Mouse (Mus musculus) layer of hippocampus, postnatal 36 days (tissue): Measurements from ENCODE around the gene Dapk1. TPM values are rescaled to one million over a fixed set of nuclear protein-coding genes. Genes with fewer than 3 reads are reported as not detected.

Experiments used
- total RNA-seq, 2 experiments: library from RNA; stranded (reverse); gene quantifications; 2 replicates each; pipeline ENCODE4 v1.2.3; 2021

Gene Dapk1
- total RNA-seq, 2 experiments from 2014 or later = 130 to 158 TPM

Other genes with a start within 250 kb of the Dapk1 start
- not detected for gene BC051665, start 184.4 kb downstream of the Dapk1 start, total RNA-seq
- not detected for gene Ctsll3, start 200.9 kb downstream of the Dapk1 start, total RNA-seq